Mouse (Mus musculus): ENCODE data around the gene Bmper.

DNA sequence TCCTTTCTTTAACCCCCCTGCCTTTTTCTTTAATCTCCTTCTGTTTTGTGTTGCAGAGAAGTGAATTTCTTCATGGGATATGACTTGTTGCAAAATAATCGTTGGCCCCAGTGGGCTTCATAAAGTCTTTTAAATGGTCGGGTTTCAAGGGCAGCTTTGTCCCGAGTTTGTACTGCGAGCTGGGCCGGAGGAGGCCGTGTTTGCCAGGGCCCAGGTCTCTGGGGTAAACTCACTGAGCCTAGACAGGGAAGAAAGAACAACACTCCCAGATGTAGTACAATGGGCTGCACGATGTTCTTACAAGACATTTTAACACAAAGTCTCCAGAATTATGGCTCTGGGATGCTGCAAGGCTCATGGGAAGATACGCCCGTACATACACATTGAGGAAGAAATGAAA lies 23.5 kb downstream of the Bmper start:
- no peak for TF ChIP-seq CTCF (IDR thresholded peaks at IDR 0.05; ENCODE audit: insufficient read depth, low read depth, low read length)
- no peak for TF ChIP-seq POLR2A (IDR thresholded peaks at IDR 0.05; ENCODE audit: insufficient read depth, low read depth, low read length)
